Mouse (Mus musculus) brown adipose tissue, adult 24 weeks (tissue): Measurements from ENCODE around the gene Gm21394. TPM values are rescaled to one million over a fixed set of nuclear protein-coding genes. Genes with fewer than 3 reads are reported as not detected.
"Not testable (repeated sequence)": the region's sequence is repeated elsewhere in the genome, so short reads cannot be mapped to it uniquely, and the experiment has no call there.

Experiments used
- H3K27ac ChIP-seq: fragments of 200-500 bp; replicated peaks from 2 replicates; pipeline ENCODE4 v1.5.1; 2012; ENCODE audit warnings: low read depth, mild to moderate bottlenecking, low read length
- H3K4me1 ChIP-seq: fragments of 200-500 bp; 2 replicates; pipeline ENCODE4 v1.6.1; 2012; ENCODE audit warnings: low read length, mixed read lengths; ENCODE audit not compliant: control insufficient read depth, insufficient read depth, insufficient read length
- H3K4me3 ChIP-seq: fragments of 200-500 bp; 2 replicates; pipeline ENCODE4 v1.5.1; 2012; ENCODE audit warnings: low read depth, mild to moderate bottlenecking, low read length, moderate library complexity; ENCODE audit not compliant: insufficient read depth
- polyA plus RNA-seq: library from polyadenylated mRNA; stranded (reverse); fragments of >200 nt; gene quantifications from 2 replicates; pipeline ENCODE4 v1.2.4, GENCODE M21; 2012; ENCODE audit not compliant: missing spikeins, insufficient read depth, insufficient read length

The Gm21394 gene
- polyA plus RNA-seq = not detected in 2 replicates

GRCm38 (mm10) chrY:84564807-84565206, at the start of gene Gm21394:
Gene Gm21394, minus strand, starts transcription at chrY:84564907.
- not testable (repeated sequence) for H3K4me1 ChIP-seq, H3K27ac ChIP-seq, H3K4me3 ChIP-seq

Other genes with a start within 250 kb of the Gm21394 start
- not detected in 2 replicates for gene Gm21409, start 181.8 kb upstream of the Gm21394 start, polyA plus RNA-seq